Mouse (Mus musculus) gastrocnemius, adult 8-10 months (tissue): ENCODE data around the gene Smyd3. TPM values are rescaled to one million over a fixed set of nuclear protein-coding genes. Genes with fewer than 3 reads are reported as not detected.

Experiments
- DNase-seq, 2 experiments: peaks; one replicate each; pipeline ENCODE4 v3.0.0; 2022; ENCODE audit warnings: low spot score in 2 of 2
- total RNA-seq, 4 experiments: library from RNA; stranded (reverse); gene quantifications; 2 replicates each; pipeline ENCODE4 v1.2.4; 2022

Smyd3 gene
- total RNA-seq, 4 experiments from 2014 or later: 5.3 to 7.3 (median 6.5) TPM

DNA sequence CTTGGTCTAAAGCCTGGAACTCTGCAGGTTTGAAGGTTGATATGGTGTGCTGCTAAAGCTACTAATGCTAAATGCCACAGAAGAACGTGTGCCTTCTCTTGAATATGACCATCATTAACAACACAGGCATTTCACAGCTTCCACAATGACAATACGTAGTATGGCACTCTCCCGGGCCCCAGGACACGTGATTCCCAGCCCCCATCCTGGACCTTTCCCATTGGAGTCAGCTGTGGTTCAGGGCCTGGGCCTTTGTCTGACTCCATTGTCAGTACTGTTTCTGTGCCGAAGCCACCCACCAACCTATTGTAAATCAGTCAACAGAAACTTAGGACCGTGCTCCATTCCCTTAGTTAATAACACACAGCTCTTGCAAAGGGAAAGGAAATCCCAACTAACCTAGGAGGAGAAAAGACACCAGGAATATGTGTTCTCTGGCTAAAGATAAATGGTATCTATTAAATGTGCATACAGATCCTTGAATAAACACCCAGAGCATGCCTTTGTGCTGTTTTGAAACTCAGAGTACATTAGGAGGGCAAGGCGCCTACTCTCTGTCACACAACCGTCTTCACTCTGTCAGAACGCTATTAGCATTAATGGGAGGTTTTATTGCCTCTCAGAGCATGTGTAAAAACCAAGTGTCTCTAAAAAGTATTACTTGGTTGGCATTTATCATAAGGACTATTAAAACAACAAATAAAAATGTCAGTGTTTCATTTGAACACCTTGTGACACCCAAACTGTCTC, 397.4 kb downstream of the Smyd3 start:
- DNase-seq: no peak

DNA sequence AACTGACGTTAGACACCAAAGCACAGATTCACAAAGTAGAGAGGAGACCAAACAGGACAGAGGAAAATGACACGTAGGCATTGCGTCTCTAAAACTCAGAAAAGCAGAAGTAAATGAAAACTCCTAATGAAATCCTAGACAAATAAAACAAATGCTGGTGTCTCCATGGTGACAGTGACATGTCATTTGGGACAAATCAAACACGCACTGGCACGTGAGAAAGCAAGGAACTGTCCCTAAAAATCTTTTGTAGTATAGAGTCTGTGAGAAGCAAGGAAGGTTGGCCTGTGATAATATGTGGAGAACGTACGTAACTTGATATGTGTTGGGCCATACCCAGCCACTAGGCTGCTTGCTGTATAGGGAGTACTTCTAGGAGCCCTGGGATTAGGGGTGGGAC, 399.2 kb downstream of the Smyd3 start:
- no peak for DNase-seq

DNA sequence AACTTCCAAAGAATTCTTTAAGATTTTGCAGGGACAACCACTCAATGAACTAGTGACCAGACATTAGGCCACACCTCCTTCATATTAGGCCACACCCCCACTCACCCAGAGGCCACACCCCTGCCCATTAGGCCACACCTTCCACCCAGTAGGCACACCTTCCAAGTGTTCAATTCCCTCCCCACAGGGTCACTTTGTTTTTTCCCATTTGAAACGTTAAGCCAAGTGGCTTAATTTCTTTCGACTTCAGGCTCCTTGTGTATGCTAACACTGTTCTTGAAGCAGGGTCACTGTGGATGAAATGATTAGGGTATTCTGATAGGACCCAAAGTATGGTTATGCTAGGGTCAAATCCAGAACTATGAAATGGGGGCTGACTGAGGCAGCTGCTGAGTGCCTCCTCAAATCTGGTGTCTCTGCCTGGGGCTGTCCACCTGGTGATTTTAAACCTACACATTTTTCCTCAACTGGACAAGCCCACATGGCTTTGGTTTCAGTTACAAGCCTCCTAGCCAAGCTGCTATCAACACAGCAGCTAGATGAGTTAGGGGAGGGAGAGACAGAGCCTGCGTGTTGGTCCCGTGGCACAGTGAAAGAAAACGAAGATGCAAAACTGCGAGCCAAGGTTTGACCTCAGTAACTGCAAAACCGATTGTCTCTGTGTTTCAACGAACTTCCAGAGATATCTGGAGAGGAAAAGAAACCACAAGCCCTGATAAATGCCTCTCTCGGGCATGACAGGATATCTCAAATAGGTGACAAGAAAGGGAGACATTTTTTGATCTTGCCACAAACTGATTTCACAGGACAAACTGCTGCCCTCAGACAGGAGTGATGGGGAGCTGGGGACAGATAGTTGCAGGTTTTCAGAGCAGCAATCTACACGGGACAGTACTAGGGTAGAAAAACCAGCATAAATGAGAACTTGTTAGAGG, 400.8 kb downstream of the Smyd3 start:
- DNase-seq: no peak

DNA sequence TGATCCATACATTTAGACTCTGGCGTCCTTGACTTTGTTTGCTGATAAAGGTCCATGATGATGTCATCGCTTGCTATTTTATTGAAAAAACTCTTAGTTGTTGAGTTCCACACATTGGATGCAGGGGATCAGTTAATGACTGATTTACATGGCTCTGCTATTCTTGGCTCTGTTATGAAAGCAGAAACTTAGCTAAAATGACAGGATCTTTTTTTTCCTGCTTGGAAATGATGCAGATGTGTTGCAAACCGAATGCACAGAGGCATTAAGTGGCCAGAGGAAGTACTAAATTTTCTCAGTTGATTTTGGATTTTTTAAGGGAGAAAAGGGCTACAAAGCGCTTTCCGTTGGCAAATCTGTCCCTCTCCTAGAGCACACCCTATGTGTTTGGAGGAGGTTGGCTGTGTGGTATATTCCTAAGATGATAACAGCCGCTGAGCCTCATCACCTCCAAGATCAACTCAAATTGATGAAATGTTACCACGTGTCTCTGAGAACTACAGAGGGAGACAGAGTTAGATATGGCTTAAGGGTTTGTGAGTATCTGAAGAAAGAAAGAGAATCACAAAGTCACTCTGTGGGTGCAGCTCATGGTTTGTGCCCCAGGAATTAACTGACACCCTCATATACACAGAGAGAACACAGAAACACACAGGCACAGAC, 402.9 kb downstream of the Smyd3 start:
- DNase-seq: no peak

DNA sequence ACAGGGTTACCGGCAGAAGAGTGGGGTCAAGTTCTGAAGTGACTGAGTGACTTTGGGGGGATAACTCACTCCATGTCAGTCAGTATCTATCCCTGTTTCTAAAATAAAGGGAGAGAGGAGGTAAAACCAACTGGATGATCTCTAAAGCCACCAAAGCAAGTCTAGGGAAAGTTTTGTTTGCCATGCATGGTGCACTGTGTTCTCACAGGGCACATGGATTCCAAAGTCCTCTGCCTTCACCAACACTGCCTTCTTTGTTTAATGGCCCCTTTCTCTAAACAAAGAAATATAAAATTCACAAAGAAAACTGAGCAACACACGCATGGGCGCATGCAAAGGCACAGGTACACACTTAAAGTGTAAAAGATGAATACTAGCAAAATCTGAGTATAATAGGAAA, 403.5 kb downstream of the Smyd3 start:
- no peak for DNase-seq

DNA sequence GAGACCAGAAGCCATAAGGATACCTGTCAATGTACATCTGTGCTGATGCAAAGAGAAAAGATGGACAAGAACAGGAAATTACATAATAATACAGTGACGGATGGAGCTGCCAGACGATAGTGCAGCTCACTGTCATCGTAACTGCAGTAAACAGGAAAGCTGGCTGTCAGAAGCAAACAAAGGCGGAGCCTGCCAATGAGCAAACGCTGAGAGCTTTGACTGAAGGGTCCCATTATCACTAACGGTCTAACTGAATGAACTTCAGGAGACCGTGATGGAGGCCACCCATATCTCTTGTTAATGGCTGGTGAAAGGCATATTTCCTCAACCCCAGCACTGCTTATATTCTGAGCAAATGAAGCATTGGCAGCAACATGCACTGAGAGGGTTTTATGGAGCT, 409.1 kb downstream of the Smyd3 start:
- no peak for DNase-seq

DNA sequence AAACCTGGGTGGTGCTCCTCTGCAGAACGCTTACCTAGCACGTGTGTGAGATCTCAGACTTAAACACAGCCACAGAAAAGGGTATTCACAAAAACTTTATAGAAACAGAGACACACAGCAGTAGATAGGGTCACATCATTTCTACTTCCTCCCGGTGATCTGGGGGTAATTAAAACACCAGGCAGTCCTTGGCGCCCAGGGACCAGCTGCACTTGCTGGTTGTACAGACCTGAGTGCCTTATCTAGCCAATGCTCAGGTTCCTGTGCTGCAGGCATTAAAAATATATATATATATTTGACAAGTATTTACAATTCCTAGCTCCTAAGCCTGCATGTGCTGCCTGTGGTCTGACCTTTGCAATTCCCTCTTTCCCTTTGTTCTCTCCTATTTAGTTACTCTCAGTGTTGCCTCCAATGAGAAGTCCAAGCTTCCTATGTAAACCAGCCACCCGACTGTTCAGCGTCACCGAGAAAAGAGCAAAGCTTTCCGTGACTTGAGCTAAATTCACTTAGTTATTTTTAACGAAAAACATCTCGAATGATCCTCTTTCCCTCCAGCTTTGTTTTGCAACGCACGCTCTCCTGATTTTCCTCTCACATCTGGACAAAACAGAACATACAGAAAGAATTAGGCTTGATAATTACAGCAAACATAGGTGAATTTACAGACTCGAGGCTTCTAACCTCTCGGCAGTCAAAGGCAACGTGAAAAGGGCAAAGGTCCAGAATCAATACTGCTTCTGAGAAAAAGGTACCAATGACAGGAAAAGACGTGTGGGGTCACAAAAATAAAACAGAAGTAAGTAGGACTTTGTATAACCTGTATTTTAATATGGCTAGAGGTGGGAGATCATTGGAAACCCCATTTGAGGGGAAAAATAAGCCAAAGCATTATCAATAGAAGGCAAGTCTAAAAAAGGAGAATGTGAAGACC, 409.8 kb downstream of the Smyd3 start:
- DNase-seq: no peak

DNA sequence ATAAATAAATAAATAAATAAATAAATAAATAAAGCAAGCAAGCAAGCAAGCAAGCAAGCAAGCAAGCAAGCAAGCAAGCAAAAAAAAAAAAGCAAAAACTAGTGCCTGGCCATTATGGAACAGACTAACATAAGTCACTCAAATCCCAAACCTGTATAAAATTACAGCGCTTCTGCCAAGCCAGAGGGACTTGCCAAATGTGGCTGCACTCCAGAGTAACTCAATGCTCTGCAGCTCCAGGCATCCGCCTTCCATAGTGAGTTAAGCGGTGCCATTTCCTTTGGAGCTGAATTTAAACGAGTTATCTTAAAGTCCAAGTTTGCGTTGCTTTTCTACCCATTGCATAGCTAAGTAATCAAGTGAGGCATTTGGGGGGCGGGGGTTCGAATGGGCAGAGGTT, 410.6 kb downstream of the Smyd3 start:
- DNase-seq: peak; percentile 50 to 71

DNA sequence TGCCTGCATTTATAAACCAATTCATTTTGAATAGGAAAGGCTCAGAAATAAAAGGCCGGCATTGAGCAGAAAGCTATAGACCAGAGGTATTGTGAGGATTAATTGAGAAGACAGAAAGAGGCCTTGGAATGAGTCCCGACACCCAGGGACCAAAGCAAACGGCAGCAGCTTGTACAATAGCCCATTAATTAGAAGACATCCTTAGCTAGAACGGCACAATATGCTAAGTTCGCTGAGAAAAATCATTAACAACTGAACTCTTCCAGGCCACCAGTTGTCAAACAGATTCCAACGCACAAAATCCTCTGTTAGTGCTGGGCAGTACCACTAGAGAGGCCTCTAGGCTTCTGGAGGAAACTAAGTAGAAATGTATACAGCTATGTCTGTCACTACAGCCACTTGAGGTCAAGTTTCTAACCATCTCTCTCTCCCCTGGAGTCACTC, 411.1 kb downstream of the Smyd3 start:
- no peak for DNase-seq

DNA sequence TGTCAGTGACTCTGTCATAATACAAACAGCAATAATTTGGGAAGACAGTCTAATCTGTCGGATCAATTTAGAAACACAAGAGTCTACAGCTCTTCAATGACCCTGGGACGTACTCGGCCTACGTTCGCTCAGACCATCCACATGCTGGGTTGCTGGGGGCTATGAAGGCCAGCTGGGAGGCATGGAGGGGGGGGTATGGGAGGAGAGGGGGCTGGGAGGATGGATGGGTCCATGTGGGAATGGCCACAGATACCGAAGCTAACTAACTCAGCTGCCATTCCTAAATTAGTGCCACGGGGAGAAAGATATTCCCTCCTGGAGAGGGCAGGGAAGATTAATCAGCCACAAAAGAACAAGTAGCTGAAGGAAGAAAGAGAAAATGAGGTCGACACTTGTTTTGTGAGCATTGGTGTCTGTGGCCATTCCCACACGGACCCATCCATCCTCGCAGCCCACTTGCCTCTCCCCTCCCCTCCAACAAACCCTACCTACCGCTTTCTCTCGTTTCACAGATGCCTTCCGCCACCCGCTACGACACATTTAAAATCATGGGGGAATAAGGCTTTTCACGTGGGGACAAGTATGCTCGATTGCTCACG, 411.6 kb downstream of the Smyd3 start:
- DNase-seq: no peak

DNA sequence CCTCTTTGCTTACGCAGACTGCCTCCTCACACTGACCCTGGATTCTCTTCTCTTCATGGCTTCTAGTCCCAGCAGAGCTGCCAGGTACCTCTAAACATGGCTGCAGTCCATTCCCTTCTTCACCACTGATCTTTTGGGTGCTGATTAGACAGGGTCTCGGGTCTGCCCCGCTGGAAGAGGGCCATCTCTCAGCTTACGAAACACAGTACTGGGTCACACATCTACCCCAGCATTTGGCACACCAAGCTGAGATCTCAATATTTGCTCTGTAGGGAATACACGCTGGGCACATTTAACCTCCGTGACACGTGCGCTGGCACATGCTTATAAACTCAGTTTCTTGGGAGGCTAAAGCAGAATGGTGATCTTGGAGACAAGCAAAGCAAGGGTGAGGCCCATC, 413.4 kb downstream of the Smyd3 start:
- no peak for DNase-seq

DNA sequence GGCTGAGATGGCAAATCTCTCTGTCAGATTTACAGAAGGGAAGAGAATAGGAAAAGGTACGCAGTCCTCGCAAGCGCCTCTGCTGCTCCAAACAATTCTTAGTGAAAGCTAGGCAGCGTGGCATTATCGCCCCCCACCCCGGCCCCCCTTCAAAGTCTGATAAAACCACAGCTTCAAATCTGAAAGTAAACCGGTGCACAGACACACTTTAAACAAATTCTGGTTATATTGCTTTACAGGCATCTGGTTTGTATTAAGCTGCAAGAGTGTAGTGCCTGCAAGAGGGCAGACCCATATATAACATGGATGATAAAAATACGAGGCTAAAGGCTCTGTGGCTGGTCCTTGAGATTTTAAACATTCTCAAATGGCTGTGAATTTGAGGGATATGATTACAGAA, 420.8 kb downstream of the Smyd3 start:
- no peak for DNase-seq

DNA sequence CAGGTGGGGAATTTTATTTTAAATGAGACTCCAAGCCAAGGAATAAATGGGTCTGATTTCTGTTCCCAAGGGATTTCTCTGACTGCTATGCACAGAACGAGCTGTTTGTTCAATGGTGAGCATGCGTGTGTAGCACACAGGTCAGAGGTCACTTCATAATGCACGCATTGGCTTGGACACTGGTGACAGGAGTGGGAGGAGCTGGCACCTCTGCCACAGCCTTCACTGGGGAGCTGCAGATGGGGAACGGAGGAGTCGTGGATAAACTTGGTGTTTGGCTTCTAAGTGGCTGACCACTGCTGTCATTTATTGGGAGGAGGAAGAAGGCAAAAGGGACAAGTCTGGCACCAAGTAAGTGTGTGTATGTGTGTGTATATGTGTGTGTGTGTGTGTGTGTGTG, 421.5 kb downstream of the Smyd3 start:
- DNase-seq: no peak

DNA sequence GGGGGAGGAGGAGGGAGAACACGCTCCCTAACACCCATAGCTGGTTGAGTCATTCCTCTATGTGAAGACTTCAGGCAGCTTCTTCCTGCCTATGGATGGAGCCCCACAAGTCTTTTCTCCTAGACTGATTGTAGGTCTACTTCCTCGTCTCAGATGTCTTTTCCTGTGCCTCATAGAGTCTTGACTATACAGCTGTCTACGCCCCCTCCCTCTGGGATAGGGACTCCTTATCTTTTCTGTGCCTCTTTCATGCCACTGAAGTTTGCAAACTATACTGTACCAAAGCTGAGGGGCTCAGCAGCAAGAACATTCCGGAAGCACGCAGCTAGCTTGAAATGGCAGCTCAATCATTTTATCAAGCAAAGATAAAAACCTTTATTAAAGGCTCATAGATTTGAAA, 428.7 kb downstream of the Smyd3 start:
- DNase-seq: no peak

DNA sequence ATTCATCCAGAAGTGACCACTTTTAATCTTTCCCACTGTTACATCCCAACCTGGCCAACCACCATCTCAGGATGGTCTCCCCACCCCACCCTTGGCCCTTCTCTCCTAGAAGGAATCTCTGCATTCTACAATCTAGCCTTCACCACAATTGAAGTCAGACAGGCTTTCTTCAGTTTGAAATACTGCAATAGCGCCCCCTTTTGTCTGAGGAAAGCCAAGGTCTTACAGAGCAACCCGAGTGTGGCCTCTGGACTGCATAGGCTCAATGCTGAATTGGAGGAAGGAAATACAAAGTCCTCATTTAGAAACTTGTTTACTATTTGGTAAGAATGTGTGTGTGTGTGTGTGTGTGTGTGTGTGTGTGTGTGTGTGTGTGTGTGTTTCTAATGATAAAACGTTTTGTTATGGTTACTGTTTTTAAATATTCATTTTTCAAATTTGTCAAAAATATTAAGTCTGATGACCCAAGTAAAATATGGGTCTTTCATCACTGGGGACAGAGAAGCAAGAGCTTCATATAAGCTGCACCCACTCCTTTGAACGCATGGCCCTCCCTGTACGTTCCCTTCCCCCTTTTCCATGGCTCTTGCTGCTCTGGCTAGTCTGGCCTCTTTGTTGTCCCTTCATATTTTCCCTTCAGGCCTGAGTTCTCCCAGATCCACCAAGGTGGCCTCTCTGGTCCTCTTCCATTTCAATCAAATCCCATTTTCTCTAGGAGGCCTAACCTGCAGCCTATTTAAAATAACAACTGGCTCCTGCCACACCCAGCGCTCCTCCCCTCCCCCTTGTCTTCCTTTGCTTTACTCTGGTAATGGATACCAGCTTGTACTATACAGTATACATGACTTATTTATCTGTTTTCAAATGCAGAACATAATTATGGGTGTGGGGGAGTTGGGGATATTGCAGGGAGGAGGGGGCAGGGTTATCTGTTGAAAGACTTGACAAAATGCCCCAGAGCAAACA, 430.5 kb downstream of the Smyd3 start:
- no peak for DNase-seq

DNA sequence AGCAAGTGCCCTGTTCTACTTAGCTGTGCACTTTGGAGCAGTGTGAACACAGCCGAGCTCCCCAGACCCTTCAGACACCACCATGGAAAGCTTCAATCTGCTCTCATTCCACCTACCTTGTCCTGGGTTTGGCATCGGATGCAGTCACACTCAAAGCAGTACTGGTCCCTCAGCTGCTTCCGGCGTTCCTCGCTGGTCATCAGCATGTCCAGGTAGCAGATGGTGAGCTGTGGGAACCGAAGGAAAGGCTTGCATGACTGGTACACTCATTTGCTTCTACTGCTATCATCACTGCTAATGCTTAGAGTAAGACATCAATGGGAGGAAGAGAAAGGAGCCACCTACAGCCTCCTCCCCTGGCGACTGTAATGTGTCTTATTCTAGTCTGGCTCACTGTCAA, 431.6 kb downstream of the Smyd3 start:
- DNase-seq: no peak

DNA sequence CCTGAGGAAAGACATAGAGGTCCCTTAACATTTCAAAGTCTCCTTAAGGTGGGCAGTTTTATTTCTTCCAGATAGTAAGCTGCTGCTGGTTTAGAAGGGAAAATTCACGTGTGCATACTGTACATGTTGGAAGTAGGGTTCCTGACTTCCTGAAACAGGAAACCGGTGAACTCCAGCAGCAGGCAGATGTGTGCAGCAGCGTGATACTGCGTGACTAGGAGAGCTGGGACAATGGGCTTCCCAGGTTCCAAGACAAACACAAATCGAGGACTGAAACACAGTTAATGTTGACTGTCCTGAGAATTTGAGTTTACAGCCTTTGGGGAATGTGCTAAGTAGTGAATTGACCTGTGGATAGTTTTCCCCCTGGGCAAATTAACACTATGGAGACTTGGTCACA, 434.7 kb downstream of the Smyd3 start:
- DNase-seq: no peak

DNA sequence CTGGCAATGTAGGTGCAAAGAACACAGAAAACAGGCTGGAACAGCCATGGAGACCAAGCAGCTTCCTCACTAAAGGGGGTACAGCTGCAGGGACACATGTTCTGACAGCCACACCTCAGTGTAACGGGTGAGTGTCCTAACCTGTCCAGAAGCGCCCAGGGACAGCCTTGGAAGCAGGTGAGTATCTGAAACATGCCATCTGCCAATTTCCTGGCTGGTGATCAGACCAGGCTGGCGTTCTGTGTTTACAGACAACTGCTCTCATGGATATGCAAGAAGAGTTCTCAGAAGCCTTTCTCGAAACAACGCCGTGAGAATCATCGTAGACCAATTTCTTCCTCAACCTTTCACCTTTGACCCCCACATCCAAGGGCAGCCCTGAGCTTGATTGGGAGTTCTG, 444.0 kb downstream of the Smyd3 start:
- no peak for DNase-seq

DNA sequence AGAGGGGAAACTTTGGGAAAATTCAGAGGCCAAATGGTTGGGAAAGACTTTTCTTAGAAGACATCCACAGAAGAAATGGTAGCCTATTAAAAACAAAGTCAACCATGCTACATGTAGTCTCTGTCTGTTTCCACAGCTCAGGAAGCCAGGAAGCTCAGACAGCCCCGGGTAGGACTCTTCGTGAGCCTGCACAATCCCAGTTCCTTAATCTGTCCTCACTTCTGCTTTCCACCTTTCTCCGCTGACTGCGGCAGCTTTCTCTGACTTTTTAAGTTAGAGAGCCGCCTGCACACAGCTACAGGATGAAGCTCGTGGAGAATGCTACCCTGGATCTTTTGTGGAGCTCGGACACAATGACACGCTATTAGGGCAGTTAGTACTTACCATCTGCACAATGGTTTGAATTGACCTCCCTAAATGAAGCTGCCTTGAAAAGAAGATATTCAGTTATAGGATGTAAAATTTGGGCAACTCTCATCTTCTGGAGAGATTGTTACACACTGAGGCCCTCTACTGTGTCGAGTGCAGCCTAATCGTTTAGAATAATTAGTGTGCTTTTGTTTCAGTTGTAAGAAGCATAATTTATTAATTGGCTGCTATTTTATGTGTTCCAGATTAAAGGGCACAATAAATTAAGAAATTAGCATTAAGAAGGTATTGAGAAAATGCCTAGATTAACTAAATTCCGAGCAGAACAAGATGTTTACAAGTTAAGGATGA, 444.7 kb downstream of the Smyd3 start:
- DNase-seq: no peak
